Mouse (Mus musculus) heart, embryonic 14.5 days (tissue): ENCODE results near the gene Il12b. TPM values are rescaled to one million over a fixed set of nuclear protein-coding genes. Genes with fewer than 3 reads are reported as not detected.

Experiments
- ATAC-seq: fragments of 200-750 bp; cut with Nextera tagmentation; 2 replicates; pipeline ENCODE4 v1.8.0; 2017; ENCODE audit warnings: low read depth, moderate TSS enrichment; ENCODE audit not compliant: insufficient number of reproducible peaks, insufficient read depth, low FRiP score
- H3K27ac ChIP-seq, 2 experiments: fragments of 200-500 bp in 1 of 2; fragments of 300-500 bp in 1 of 2; sonication (generic) in 1 of 2; replicated peaks in 1 of 2; 2 replicates each; pipeline ENCODE4 v1.5.1; 2012 to 2014; ENCODE audit warnings: low read depth in 2 of 2, low read length in 2 of 2, control low read depth in 1 of 2, mild to moderate bottlenecking in 1 of 2, mixed read lengths in 1 of 2; ENCODE audit not compliant: control insufficient read depth in 1 of 2, insufficient read depth in 1 of 2
- H3K27me3 ChIP-seq: fragments of 300-500 bp; sonication (generic); 2 replicates; pipeline ENCODE4 v1.6.1; 2014; ENCODE audit warnings: mild to moderate bottlenecking, low read length, control low read depth; ENCODE audit not compliant: control insufficient read depth, insufficient read depth
- H3K36me3 ChIP-seq: fragments of 300-500 bp; sonication (generic); 2 replicates; pipeline ENCODE4 v1.6.1; 2014; ENCODE audit warnings: mild to moderate bottlenecking, control low read depth, low read length, mixed read lengths; ENCODE audit not compliant: control insufficient read depth, insufficient read depth
- H3K4me1 ChIP-seq, 2 experiments: fragments of 200-500 bp in 1 of 2; fragments of 300-500 bp in 1 of 2; sonication (generic) in 1 of 2; 2 replicates each; pipeline ENCODE4 v1.6.1; 2012 to 2014; ENCODE audit warnings: low read length in 2 of 2, control low read depth in 1 of 2, mixed read lengths in 1 of 2; ENCODE audit not compliant: control insufficient read depth in 2 of 2, insufficient read depth in 2 of 2
- H3K4me2 ChIP-seq: fragments of 300-500 bp; sonication (generic); 2 replicates; pipeline ENCODE4 v1.6.1; 2014; ENCODE audit warnings: mild to moderate bottlenecking, low read length
- H3K4me3 ChIP-seq, 2 experiments: fragments of 200-500 bp in 1 of 2; fragments of 300-500 bp in 1 of 2; sonication (generic) in 1 of 2; 2 replicates each; pipeline ENCODE4 v1.5.1; 2012 to 2014; ENCODE audit warnings: low read length in 2 of 2, mild to moderate bottlenecking in 2 of 2, control low read depth in 1 of 2, low read depth in 1 of 2, moderate library complexity in 1 of 2; ENCODE audit not compliant: control insufficient read depth in 1 of 2, insufficient read depth in 1 of 2
- H3K9ac ChIP-seq: fragments of 300-500 bp; sonication (generic); 2 replicates; pipeline ENCODE4 v1.6.1; 2014; ENCODE audit warnings: mild to moderate bottlenecking, low read length
- H3K9me3 ChIP-seq: fragments of 300-500 bp; sonication (generic); 2 replicates; pipeline ENCODE4 v1.6.1; 2016; ENCODE audit warnings: low read length, control low read depth; ENCODE audit not compliant: control insufficient read depth
- WGBS: fragments of 180-500 bp; shearing (Covaris S2); extraction: QIAGEN DNeasy Blood & Tissue Kit; methylation state at CpG from one replicate; pipeline ENCODE4 v1.1.7; 2014; 5-methylcytosine and 5-hydroxymethylcytosine counted together
- polyA plus RNA-seq: library from polyadenylated mRNA; unstranded; fragments of >200 nt; fragmentation: Nextera tagmentation; extraction: Ambion mirVana; gene quantifications from 2 replicates; pipeline ENCODE4 v1.2.1, GENCODE M21; 2014

Il12b gene
- polyA plus RNA-seq, 1 experiment from 2014 or later = not detected

- Histone ChIP-seq H3K4me1 (peaks cover 0 to 2% of the 10 kb centered on the region in 2 experiments; a peak in 1 of 4 replicates), H3K27ac (no peak overlapping the region), H3K27me3 (no peaks in the 10 kb centered on the region), H3K9ac (no peak overlapping the region), H3K9me3 (no peaks in the 10 kb centered on the region), H3K4me3 (no peak overlapping the region), H3K36me3 (no peaks in the 10 kb centered on the region), H3K4me2 (no peak overlapping the region)
- 75% methylated on average over 8 of the region's 8 CpGs for WGBS
- ATAC-seq = no peak
Observed at GRCm38 (mm10) chr11:44412276-44412675, 12.4 kb downstream of the Il12b start.

- H3K36me3 ChIP-seq = no peaks in the 10 kb centered on the region
- no peaks in the 10 kb centered on the region for H3K27me3 ChIP-seq
- no peak for ATAC-seq
- no peak overlapping the region for H3K9ac ChIP-seq
- no peaks in the 10 kb centered on the region; a peak in 1 of 4 replicates for H3K4me1 ChIP-seq
- H3K9me3 ChIP-seq = no peaks in the 10 kb centered on the region
- 80% methylated on average over 3 of the region's 3 CpGs for WGBS
- no peak overlapping the region for H3K27ac ChIP-seq
- no peak overlapping the region for H3K4me2 ChIP-seq
- H3K4me3 ChIP-seq = no peak overlapping the region
Observed at GRCm38 (mm10) chr11:44413371-44413770, 13.5 kb downstream of the Il12b start.

GRCm38 (mm10) chr11:44414605-44415004 lies 14.7 kb downstream of the Il12b start:
- ATAC-seq = no peak
- Histone ChIP-seq H3K4me1 (no peaks in the 10 kb centered on the region; a peak in 1 of 4 replicates), H3K4me2 (no peak overlapping the region), H3K36me3 (no peaks in the 10 kb centered on the region), H3K9me3 (no peaks in the 10 kb centered on the region), H3K27ac (no peak overlapping the region), H3K9ac (no peak overlapping the region), H3K27me3 (no peaks in the 10 kb centered on the region), H3K4me3 (no peak overlapping the region)
- WGBS = 85% methylated on average over 3 of the region's 3 CpGs

GRCm38 (mm10) chr11:44417403-44417802 lies 17.5 kb downstream of the Il12b start:
- Histone ChIP-seq H3K4me2 (no peak overlapping the region), H3K9ac (no peak overlapping the region), H3K27ac (no peak overlapping the region), H3K36me3 (no peaks in the 10 kb centered on the region), H3K9me3 (no peaks in the 10 kb centered on the region), H3K27me3 (no peaks in the 10 kb centered on the region), H3K4me3 (no peak overlapping the region), H3K4me1 (peaks cover 0 to under 1% of the 10 kb centered on the region in 2 experiments; a peak in 1 of 4 replicates)
- 45% methylated on average over 1 of the region's 1 CpGs for WGBS
- no peak for ATAC-seq

- Histone ChIP-seq H3K9me3 (no peaks in the 10 kb centered on the region), H3K36me3 (no peaks in the 10 kb centered on the region), H3K4me3 (no peak overlapping the region), H3K27me3 (no peaks in the 10 kb centered on the region), H3K4me2 (peak overlapping the region; percentile 29), H3K9ac (no peak overlapping the region), H3K27ac (no peak overlapping the region), H3K4me1 (peaks cover 2 to 9% of the 10 kb centered on the region in 2 experiments; a peak in 3 of 4 replicates)
- ATAC-seq = no peak
- 42% methylated on average over 10 of the region's 10 CpGs for whole genome bisulfite sequencing
Observed at GRCm38 (mm10) chr11:44422337-44423111, 22.7 kb downstream of the Il12b start.

GRCm38 (mm10) chr11:44423261-44423660 lies 23.4 kb downstream of the Il12b start:
- no peak overlapping the region for H3K27ac ChIP-seq
- no peak for ATAC-seq
- H3K9me3 ChIP-seq = no peaks in the 10 kb centered on the region
- peaks cover 2 to 9% of the 10 kb centered on the region in 2 experiments; a peak in 3 of 4 replicates for H3K4me1 ChIP-seq
- whole genome bisulfite sequencing = 17% methylated on average over 6 of the region's 6 CpGs
- no peak overlapping the region for H3K4me2 ChIP-seq
- H3K27me3 ChIP-seq = no peaks in the 10 kb centered on the region
- no peak overlapping the region for H3K9ac ChIP-seq
- no peaks in the 10 kb centered on the region for H3K36me3 ChIP-seq
- H3K4me3 ChIP-seq = no peak overlapping the region

- Histone ChIP-seq H3K36me3 (no peaks in the 10 kb centered on the region), H3K27me3 (no peaks in the 10 kb centered on the region), H3K27ac (no peak overlapping the region), H3K9me3 (no peaks in the 10 kb centered on the region), H3K9ac (no peak overlapping the region), H3K4me3 (no peak overlapping the region), H3K4me1 (peaks cover 2 to 9% of the 10 kb centered on the region in 2 experiments; a peak in 3 of 4 replicates), H3K4me2 (no peak overlapping the region)
- WGBS = 75% methylated on average over 5 of the region's 5 CpGs
- no peak for ATAC-seq
Observed at GRCm38 (mm10) chr11:44423955-44424354, 24.1 kb downstream of the Il12b start.
